In genomic region chr4:154986750-154987149, GRCm38 (mm10) we compare ENCODE assay signal across 8 mouse cellular contexts. TPM values are rescaled to one million over a fixed set of nuclear protein-coding genes. Genes with fewer than 3 reads are reported as not detected.
"Had no signal": no experiment of that assay in that cellular context is flagged by ENCODE, and none has a peak within 500 bp of the region (broad histone marks: within the 10 kb centered on the region; RNA-seq: fewer than 3 reads in every experiment).

No protein-coding gene starts in this region.

- H3K4me2 ChIP-seq: midbrain, embryonic 15.5 days had no signal

- H3K36me3 ChIP-seq: midbrain, embryonic 15.5 days; neural tube, embryonic 12.5 days; neural tube, embryonic 15.5 days had no signal

- H3K27me3 ChIP-seq: midbrain, embryonic 15.5 days; neural tube, embryonic 15.5 days had no signal

- H3K9ac ChIP-seq: liver, embryonic 13.5 days; midbrain, embryonic 15.5 days; neural tube, embryonic 12.5 days; neural tube, embryonic 15.5 days had no signal

- ATAC-seq: midbrain, embryonic 15.5 days had no signal

- H3K9me3 ChIP-seq: liver, embryonic 13.5 days; midbrain, embryonic 15.5 days; neural tube, embryonic 12.5 days; neural tube, embryonic 15.5 days had no signal

- H3K4me3 ChIP-seq: liver, embryonic 13.5 days; midbrain, embryonic 15.5 days; neural tube, embryonic 12.5 days; neural tube, embryonic 15.5 days had no signal

- H3K27ac ChIP-seq: kidney, postnatal 0 days; liver, embryonic 13.5 days; midbrain, embryonic 15.5 days; neural tube, embryonic 12.5 days; neural tube, embryonic 15.5 days had no signal

RNA-seq across cellular contexts. Expression of gene Hes5, which starts 26.0 kb away (rescaled TPM):
- total RNA-seq: liver, adult 2 months; megakaryocyte-erythroid progenitor cell, adult 5-6 weeks had no signal
- polyA plus RNA-seq: liver, adult 2 months; lung, adult 2 months had no signal
